Mouse (Mus musculus) midbrain, embryonic 13.5 days (tissue): ENCODE data around the gene Ypel4. TPM values are rescaled to one million over a fixed set of nuclear protein-coding genes. Genes with fewer than 3 reads are reported as not detected.

Experiments used
- ATAC-seq: fragments of 200-750 bp; cut with Nextera tagmentation; 2 replicates; pipeline ENCODE4 v1.8.0; 2017; ENCODE audit warnings: mild to moderate bottlenecking, moderate TSS enrichment, moderate library complexity
- H3K27ac ChIP-seq: fragments of 300-500 bp; sonication (generic); 2 replicates; pipeline ENCODE4 v1.5.1; 2015; ENCODE audit warnings: inconsistent platforms, mild to moderate bottlenecking, moderate library complexity
- H3K27me3 ChIP-seq: fragments of 300-500 bp; sonication (generic); 2 replicates; pipeline ENCODE4 v1.6.1; 2015; ENCODE audit warnings: mild to moderate bottlenecking, inconsistent platforms
- H3K36me3 ChIP-seq: fragments of 300-500 bp; sonication (generic); 2 replicates; pipeline ENCODE4 v1.6.1; 2015; ENCODE audit warnings: mild to moderate bottlenecking, inconsistent platforms
- H3K4me1 ChIP-seq: fragments of 300-500 bp; sonication (generic); replicated peaks from 2 replicates; pipeline ENCODE4 v1.6.1; 2015; ENCODE audit warnings: inconsistent platforms
- H3K4me2 ChIP-seq: fragments of 300-500 bp; sonication (generic); replicated peaks from 2 replicates; pipeline ENCODE4 v1.6.1; 2015; ENCODE audit warnings: moderate library complexity, mild to moderate bottlenecking, inconsistent platforms
- H3K4me3 ChIP-seq: fragments of 300-500 bp; sonication (generic); replicated peaks from 2 replicates; pipeline ENCODE4 v1.5.1; 2015; ENCODE audit warnings: mild to moderate bottlenecking, inconsistent platforms
- H3K9ac ChIP-seq: fragments of 300-500 bp; sonication (generic); replicated peaks from 2 replicates; pipeline ENCODE4 v1.6.1; 2015; ENCODE audit warnings: mild to moderate bottlenecking, inconsistent platforms
- H3K9me3 ChIP-seq: fragments of 300-500 bp; sonication (generic); 2 replicates; pipeline ENCODE4 v1.6.1; 2016; ENCODE audit warnings: mild to moderate bottlenecking, inconsistent platforms
- WGBS: fragments of 180-500 bp; shearing (Covaris S2); methylation state at CpG from one replicate; pipeline ENCODE4 v1.1.7; 2015; 5-methylcytosine and 5-hydroxymethylcytosine counted together
- polyA plus RNA-seq: library from polyadenylated mRNA; unstranded; fragments of >200 nt; fragmentation: Nextera tagmentation; extraction: Ambion mirVana; gene quantifications from 2 replicates; pipeline ENCODE4 v1.2.1, GENCODE M21; 2015

Ypel4 gene
- polyA plus RNA-seq, 1 experiment from 2014 or later, result 32.0 TPM

GRCm38 (mm10) chr2:84743561-84743960 lies 9.7 kb downstream of the Ypel4 start, which contains the start of gene Gm19426:
Gene Gm19426 (minus strand): TSS chr2:84743655.
- no peaks in the 10 kb centered on the region for H3K36me3 ChIP-seq
- H3K4me3 ChIP-seq, result peak within 1 kb of the TSS; percentile 90
- peak within 1 kb of the TSS; percentile 98 for H3K27ac ChIP-seq
- peak within 1 kb of the TSS; percentile 86 for H3K4me2 ChIP-seq
- WGBS, result under 1% methylated on average over 25 of the region's 25 CpGs
- peaks cover 49% of the 10 kb centered on the region for H3K4me1 ChIP-seq
- no peaks in the 10 kb centered on the region for H3K27me3 ChIP-seq
- peak within 1 kb of the TSS; percentile 99 for H3K9ac ChIP-seq
- peak; percentile 87 for ATAC-seq
- H3K9me3 ChIP-seq, result no peaks in the 10 kb centered on the region

- H3K4me2 ChIP-seq, result peak overlapping the region; percentile 86
- peak overlapping the region; percentile 98 for H3K27ac ChIP-seq
- under 1% methylated on average over 10 of the region's 10 CpGs for WGBS
- peak overlapping the region; percentile 90 for H3K4me3 ChIP-seq
- H3K4me1 ChIP-seq, result peaks cover 43% of the 10 kb centered on the region
- peak; percentile 19 for ATAC-seq
- H3K9me3 ChIP-seq, result no peaks in the 10 kb centered on the region
- H3K36me3 ChIP-seq, result no peaks in the 10 kb centered on the region
- no peaks in the 10 kb centered on the region for H3K27me3 ChIP-seq
- H3K9ac ChIP-seq, result peak overlapping the region; percentile 99; the same call in 1 of the 2 replicates
These were observed 10.3 kb downstream of the Ypel4 start for GRCm38 (mm10) chr2:84744126-84744525.

- H3K4me2 ChIP-seq, result no peak overlapping the region
- no peaks in the 10 kb centered on the region for H3K36me3 ChIP-seq
- WGBS, result 83% methylated on average over 6 of the region's 6 CpGs
These were observed 16.3 kb downstream of the Ypel4 start for GRCm38 (mm10) chr2:84750115-84750514.

GRCm38 (mm10) chr2:84756245-84756644 lies 22.4 kb downstream of the Ypel4 start:
- Histone ChIP-seq H3K9ac (no peak overlapping the region), H3K4me3 (no peak overlapping the region), H3K36me3 (no peaks in the 10 kb centered on the region), H3K4me2 (no peak overlapping the region), H3K9me3 (no peaks in the 10 kb centered on the region), H3K4me1 (no peaks in the 10 kb centered on the region), H3K27me3 (no peaks in the 10 kb centered on the region), H3K27ac (no peak overlapping the region)
- 89% methylated on average over 5 of the region's 5 CpGs for WGBS
- ATAC-seq, result no peak

More at GRCm38 (mm10) chr2:84750115-84750514, 16.3 kb downstream of the Ypel4 start:
- H3K9ac ChIP-seq, result no peak overlapping the region
- no peak for ATAC-seq
- no peaks in the 10 kb centered on the region for H3K4me1 ChIP-seq
- H3K27ac ChIP-seq, result no peak overlapping the region
- no peak overlapping the region for H3K4me3 ChIP-seq
- no peaks in the 10 kb centered on the region for H3K9me3 ChIP-seq
- no peaks in the 10 kb centered on the region for H3K27me3 ChIP-seq

- H3K27ac ChIP-seq, result no peak overlapping the region
- H3K9ac ChIP-seq, result no peak overlapping the region
- H3K27me3 ChIP-seq, result no peaks in the 10 kb centered on the region
- H3K4me2 ChIP-seq, result no peak overlapping the region
- no peaks in the 10 kb centered on the region for H3K4me1 ChIP-seq
- WGBS, result 67% methylated on average over 7 of the region's 7 CpGs
- ATAC-seq, result no peak
- H3K4me3 ChIP-seq, result no peak overlapping the region
- H3K9me3 ChIP-seq, result no peaks in the 10 kb centered on the region
- no peaks in the 10 kb centered on the region for H3K36me3 ChIP-seq
These were observed 23.3 kb downstream of the Ypel4 start for GRCm38 (mm10) chr2:84757026-84757682.

- no peaks in the 10 kb centered on the region for H3K4me1 ChIP-seq
- H3K36me3 ChIP-seq, result no peaks in the 10 kb centered on the region
- no peak overlapping the region for H3K27ac ChIP-seq
- no peak overlapping the region for H3K4me3 ChIP-seq
- peak; percentile 67; the same call in 1 of the 2 replicates for ATAC-seq
- no peak overlapping the region for H3K9ac ChIP-seq
- no peak overlapping the region for H3K4me2 ChIP-seq
- no peaks in the 10 kb centered on the region for H3K9me3 ChIP-seq
- WGBS, result 1% methylated on average over 2 of the region's 2 CpGs
- H3K27me3 ChIP-seq, result no peaks in the 10 kb centered on the region
These were observed 24.8 kb downstream of the Ypel4 start for GRCm38 (mm10) chr2:84758542-84759127.

GRCm38 (mm10) chr2:84760777-84761176 lies 26.9 kb downstream of the Ypel4 start:
- peaks cover 12% of the 10 kb centered on the region; the same call in 1 of the 2 replicates for H3K36me3 ChIP-seq
- no peak overlapping the region for H3K27ac ChIP-seq
- no peak for ATAC-seq
- no peaks in the 10 kb centered on the region for H3K9me3 ChIP-seq
- H3K27me3 ChIP-seq, result no peaks in the 10 kb centered on the region
- no peak overlapping the region for H3K4me3 ChIP-seq
- H3K9ac ChIP-seq, result no peak overlapping the region
- H3K4me2 ChIP-seq, result no peak overlapping the region
- H3K4me1 ChIP-seq, result no peaks in the 10 kb centered on the region
- WGBS, result 78% methylated on average over 8 of the region's 8 CpGs

- ATAC-seq, result no peak
- no peaks in the 10 kb centered on the region for H3K27me3 ChIP-seq
- no peak overlapping the region for H3K27ac ChIP-seq
- H3K4me3 ChIP-seq, result no peak overlapping the region
- no peaks in the 10 kb centered on the region for H3K4me1 ChIP-seq
- no peak overlapping the region for H3K4me2 ChIP-seq
- H3K9ac ChIP-seq, result no peak overlapping the region
- H3K36me3 ChIP-seq, result peaks cover 12% of the 10 kb centered on the region; the same call in 1 of the 2 replicates
- H3K9me3 ChIP-seq, result no peaks in the 10 kb centered on the region
- WGBS, result 83% methylated on average over 3 of the region's 3 CpGs
These were observed 27.5 kb downstream of the Ypel4 start for GRCm38 (mm10) chr2:84761309-84761708.

GRCm38 (mm10) chr2:84761840-84762239 lies 28.0 kb downstream of the Ypel4 start:
- H3K4me2 ChIP-seq, result no peak overlapping the region
- WGBS, result 93% methylated on average over 1 of the region's 1 CpGs
- no peak for ATAC-seq
- peaks cover 16% of the 10 kb centered on the region; the same call in 1 of the 2 replicates for H3K36me3 ChIP-seq
- no peaks in the 10 kb centered on the region for H3K4me1 ChIP-seq
- H3K9ac ChIP-seq, result no peak overlapping the region
- H3K9me3 ChIP-seq, result no peaks in the 10 kb centered on the region
- H3K4me3 ChIP-seq, result no peak overlapping the region
- no peaks in the 10 kb centered on the region for H3K27me3 ChIP-seq
- no peak overlapping the region for H3K27ac ChIP-seq

GRCm38 (mm10) chr2:84762295-84762694 lies 28.4 kb downstream of the Ypel4 start:
- Histone ChIP-seq H3K27ac (no peak overlapping the region), H3K4me3 (no peak overlapping the region), H3K9me3 (no peaks in the 10 kb centered on the region), H3K4me2 (no peak overlapping the region), H3K9ac (no peak overlapping the region), H3K36me3 (peaks cover 16% of the 10 kb centered on the region; the same call in 1 of the 2 replicates), H3K27me3 (no peaks in the 10 kb centered on the region), H3K4me1 (no peaks in the 10 kb centered on the region)
- 36% methylated on average over 4 of the region's 4 CpGs for WGBS
- no peak for ATAC-seq

- Histone ChIP-seq H3K4me2 (no peak overlapping the region), H3K27ac (no peak overlapping the region), H3K4me3 (no peak overlapping the region), H3K9ac (no peak overlapping the region), H3K36me3 (peaks cover 16% of the 10 kb centered on the region; the same call in 1 of the 2 replicates), H3K27me3 (no peaks in the 10 kb centered on the region), H3K4me1 (no peaks in the 10 kb centered on the region), H3K9me3 (no peaks in the 10 kb centered on the region)
- no peak for ATAC-seq
- 57% methylated on average over 1 of the region's 1 CpGs for WGBS
These were observed 29.0 kb downstream of the Ypel4 start for GRCm38 (mm10) chr2:84762818-84763217.

GRCm38 (mm10) chr2:84770501-84770900 lies 36.6 kb downstream of the Ypel4 start:
- H3K9me3 ChIP-seq, result no peaks in the 10 kb centered on the region
- H3K4me3 ChIP-seq, result no peak overlapping the region
- H3K27ac ChIP-seq, result no peak overlapping the region
- WGBS, result 83% methylated on average over 6 of the region's 6 CpGs
- no peaks in the 10 kb centered on the region for H3K27me3 ChIP-seq
- H3K9ac ChIP-seq, result no peak overlapping the region
- H3K4me1 ChIP-seq, result peaks cover 20% of the 10 kb centered on the region
- H3K4me2 ChIP-seq, result no peak overlapping the region
- H3K36me3 ChIP-seq, result peaks cover 10% of the 10 kb centered on the region
- ATAC-seq, result no peak
